Mouse (Mus musculus) bone marrow macrophage, adult 2 months (primary cell): ENCODE data around the gene Zmym6. TPM values are rescaled to one million over a fixed set of nuclear protein-coding genes. Genes with fewer than 3 reads are reported as not detected.

Experiments
- H3K27ac ChIP-seq: 2 replicates; pipeline ENCODE4 v1.5.1; 2012; ENCODE audit warnings: low read depth, low read length; ENCODE audit not compliant: insufficient read depth
- H3K4me1 ChIP-seq: 2 replicates; pipeline ENCODE4 v1.6.1; 2012; ENCODE audit warnings: low read length; ENCODE audit not compliant: control insufficient read depth, insufficient read depth
- H3K4me3 ChIP-seq: 2 replicates; pipeline ENCODE4 v1.5.1; 2012; ENCODE audit warnings: mild to moderate bottlenecking, low read length, moderate library complexity; ENCODE audit not compliant: insufficient read depth
- CTCF ChIP-seq: IDR thresholded peaks from 2 replicates; pipeline ENCODE4 v1.5.1; 2012; ENCODE audit warnings: low read depth, mild to moderate bottlenecking, low read length, moderate library complexity
- POLR2A ChIP-seq: IDR thresholded peaks from 2 replicates; pipeline ENCODE4 v1.6.1; 2012; ENCODE audit warnings: mild to moderate bottlenecking, low read depth, low read length, borderline replicate concordance
- polyA plus RNA-seq: library from polyadenylated mRNA; stranded (reverse); fragments of >200 nt; gene quantifications from 2 replicates; pipeline ENCODE4 v1.2.4, GENCODE M21; 2012; ENCODE audit not compliant: missing spikeins, insufficient read depth, insufficient read length

Gene Zmym6
- polyA plus RNA-seq, 1 experiment: 27.3 TPM

GRCm38 (mm10) chr4:127173461-127173860, 96.3 kb downstream of the Zmym6 start:
- no peak for TF ChIP-seq CTCF
- TF ChIP-seq POLR2A: no peak
- Histone ChIP-seq H3K27ac (no peak overlapping the region), H3K4me3 (no peak overlapping the region), H3K4me1 (no peaks in the 10 kb centered on the region)

Other genes starting within 250 kb of the Zmym6 start
- gene Zmym4, start 109.2 kb upstream of the Zmym6 start, polyA plus RNA-seq: 18.5 and 18.9 TPM in 2 replicates
- gene Sfpq, start 56.1 kb upstream of the Zmym6 start, polyA plus RNA-seq: 229 and 243 TPM in 2 replicates
- gene Zmym1, start 16.2 kb upstream of the Zmym6 start, polyA plus RNA-seq: 8.2 and 13.2 TPM in 2 replicates
- 24.9 and 34.6 TPM in 2 replicates for gene Tmem35b, start 46.3 kb downstream of the Zmym6 start, polyA plus RNA-seq
- gene Dlgap3, start 91.8 kb downstream of the Zmym6 start, polyA plus RNA-seq: not detected in 2 replicates
- 29.4 and 32.6 TPM in 2 replicates for gene Smim12, start 166.4 kb downstream of the Zmym6 start, polyA plus RNA-seq
- not detected in 2 replicates for gene Gja4, start 236.7 kb downstream of the Zmym6 start, polyA plus RNA-seq